In genomic region chr10:70594007-70594406, GRCm38 (mm10) we compare ENCODE assay signal across 8 mouse cellular contexts.
A peak's percentile ranks its signal among the peaks of the same experiment; 100 is the strongest.
DNase-seq lines count a peak whose midpoint lies in the region; TF ChIP-seq lines count a peak whose summit lies in the region.

No protein-coding gene starts in this region.

- no peak overlapping the region for H3K4me3 ChIP-seq in ES-E14 (ENCODE audit: insufficient read depth in 1 of 2, low read depth in 1 of 2, low read length in 2 of 2, poor library complexity in 1 of 2, severe bottlenecking in 1 of 2)

- no peaks in the 10 kb centered on the region for H3K36me3 ChIP-seq in ES-E14 (ENCODE audit: control insufficient read depth, insufficient read depth, low read length, poor library complexity, severe bottlenecking)

- no peaks in the 10 kb centered on the region for H3K9me3 ChIP-seq in ES-E14 (ENCODE audit: control insufficient read depth, insufficient read depth, low read depth, low read length)

- H3K27ac ChIP-seq in ES-E14 (ENCODE audit: insufficient read depth, low read depth, low read length, poor library complexity, severe bottlenecking) = no peak overlapping the region

- no peaks in the 10 kb centered on the region for H3K4me1 ChIP-seq in ES-E14 (ENCODE audit: control insufficient read depth in 2 of 2, insufficient read depth in 2 of 2, low read length in 2 of 2, poor library complexity in 1 of 2)

- DNase-seq in heart, postnatal 4 days = peak; percentile 38
- no peak for DNase-seq in heart, adult 8-10 months (ENCODE audit: low spot score)
- DNase-seq in ES-E14 (ENCODE audit: low read depth, low spot score) = peak; percentile 28
- DNase-seq in brain, adult 2 months (ENCODE audit: low read depth, low spot score) = peak; percentile 75
- DNase-seq in kidney, postnatal 4 days = peak; percentile 43 to 57
- no peak for DNase-seq in T-cell, adult 2 months (ENCODE audit: low spot score)
- no peak for DNase-seq in c-Kit-positive CD71-positive TER-119-positive erythroid progenitor cells, embryonic 14.5 days (ENCODE audit: low spot score)
- DNase-seq in yolk sac, embryonic 10.5 days (ENCODE audit: low spot score) = no peak

- in situ Hi-C loops in ES-E14 (cut with MboI; ENCODE audit: low sequenced_read_pairs in 2 of 2, unreplicated experiment in 2 of 2) = no loop called here

- no peak overlapping the region for H3K9ac ChIP-seq in ES-E14 (ENCODE audit: insufficient read depth, low read depth, low read length, poor library complexity, severe bottlenecking)

TF ChIP-seq in ES-E14, 5 proteins besides CTCF, POLR2A, EP300 and RAD21:
- TF ChIP-seq ZNF384 (IDR thresholded peaks at IDR 0.05; ENCODE audit: low read depth, low read length) (no peak), ZC3H11A (IDR thresholded peaks at IDR 0.05; ENCODE audit: borderline replicate concordance, low read depth, low read length) (peak; percentile 48; the same call in 1 of the 2 replicates)

Comparison
In these comparisons a context has a peak if more than half of its experiments do, and no peak if none do; other contexts are left out.
1. DNase-seq: peak in heart, postnatal 4 days (single experiment), ES-E14 (single experiment), brain, adult 2 months (single experiment) and kidney, postnatal 4 days (2 of 2); none in heart, adult 8-10 months (single experiment), T-cell, adult 2 months (single experiment), c-Kit-positive CD71-positive TER-119-positive erythroid progenitor cells, embryonic 14.5 days (single experiment) and yolk sac, embryonic 10.5 days (single experiment).